In the genomic region with DNA sequence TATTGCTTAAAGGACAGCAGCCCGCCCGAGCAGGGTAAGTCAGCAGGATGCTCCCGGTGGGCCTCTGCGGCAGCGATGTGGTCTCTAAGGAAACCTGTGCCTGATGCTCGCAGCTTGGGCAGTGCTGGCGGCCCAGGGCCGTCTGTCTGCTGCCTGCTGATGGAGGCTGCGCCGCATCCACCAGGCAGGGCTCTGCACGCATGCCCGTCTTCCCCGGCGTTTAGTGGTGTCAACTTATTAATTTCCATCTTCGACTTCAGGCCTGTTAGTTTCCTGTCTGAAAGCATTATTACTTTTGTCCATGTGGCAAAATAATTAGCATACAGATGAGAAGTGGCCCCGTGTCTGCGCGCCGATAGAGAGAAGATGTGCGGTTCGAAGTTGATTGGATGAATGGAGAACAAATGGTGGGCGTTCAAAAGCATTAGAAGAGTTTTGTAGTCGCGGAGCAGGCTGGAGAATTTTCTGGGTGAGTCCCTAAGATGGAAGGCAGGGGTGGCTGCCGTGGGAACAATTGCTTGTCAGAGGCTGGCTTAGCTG, we compare ENCODE assay signal across 11 mouse cellular contexts. TPM values are rescaled to one million over a fixed set of nuclear protein-coding genes. Genes with fewer than 3 reads are reported as not detected.
DNase-seq lines count a peak whose midpoint lies in the region; ATAC-seq and TF ChIP-seq lines count a peak whose summit lies in the region.
"Had no signal": no experiment of that assay in that cellular context is flagged by ENCODE, and none has a peak within 500 bp of the region (broad histone marks: within the 10 kb centered on the region; RNA-seq: fewer than 3 reads in every experiment).

No protein-coding gene starts in this region.

- no peaks in the 10 kb centered on the region for H3K4me1 ChIP-seq in intestine, embryonic 14.5 days (replicated peaks; ENCODE audit: control insufficient read depth, insufficient read depth, low read length)
- no peaks in the 10 kb centered on the region for H3K4me1 ChIP-seq in intestine, postnatal 0 days (replicated peaks; ENCODE audit: control insufficient read depth, insufficient read depth, low read length)
- peaks cover 17% of the 10 kb centered on the region for H3K4me1 ChIP-seq in olfactory bulb, adult 2 months (ENCODE audit: control insufficient read depth, insufficient read depth, low read length)

- no peak for DNase-seq in intestine, embryonic 14.5 days (ENCODE audit: low spot score)
- peak; percentile 63 for DNase-seq in embryo, embryonic 11 days
- DNase-seq in layer of hippocampus, adult 2 months (ENCODE audit: low spot score in 2 of 2), result peak; percentile 50 to 66
- no peak for DNase-seq in ovary, postnatal 14 days (ENCODE audit: low spot score)
- DNase-seq in heart, postnatal 25 days (ENCODE audit: low spot score), result no peak

- no peak overlapping the region for H3K27ac ChIP-seq in intestine, embryonic 14.5 days (ENCODE audit: low read depth)
- no peak overlapping the region for H3K27ac ChIP-seq in intestine, postnatal 0 days (ENCODE audit: low read depth, low read length)
- peak overlapping the region; percentile 99 for H3K27ac ChIP-seq in layer of hippocampus, adult 2 months
- H3K27ac ChIP-seq in olfactory bulb, adult 2 months (ENCODE audit: insufficient read depth, low read depth, low read length), result peak overlapping the region; percentile 99
- H3K27ac ChIP-seq: liver, embryonic 14.5 days had no signal

- peak overlapping the region; percentile 26; the same call in 1 of the 2 replicates for H3K4me2 ChIP-seq in intestine, embryonic 14.5 days (ENCODE audit: low read length)
- no peak overlapping the region for H3K4me2 ChIP-seq in intestine, postnatal 0 days (replicated peaks; ENCODE audit: low read depth)

- no peak for TF ChIP-seq CTCF in intestine, postnatal 0 days (IDR thresholded peaks at IDR 0.05; ENCODE audit: low read depth)
- no peak for TF ChIP-seq CTCF in layer of hippocampus, adult 2 months (conservative IDR thresholded peaks at IDR 0.05)
- no peak for TF ChIP-seq CTCF in olfactory bulb, adult 2 months (IDR thresholded peaks at IDR 0.05; ENCODE audit: insufficient read depth, low read depth, low read length)

- ATAC-seq in intestine, embryonic 14.5 days (replicated peaks; ENCODE audit: low FRiP score, low TSS enrichment, low read depth), result no peak
- ATAC-seq in intestine, postnatal 0 days, result no peak
- ATAC-seq in megakaryocyte, adult 5-6 weeks (ENCODE audit: poor library complexity, severe bottlenecking), result no peak

- 2% methylated on average over 25 of the region's 25 CpGs for WGBS in intestine, embryonic 14.5 days
- 2% methylated on average over 25 of the region's 25 CpGs for WGBS in intestine, postnatal 0 days
- WGBS in olfactory bulb, adult 2 months, result under 1% methylated on average over 25 of the region's 25 CpGs

- peaks cover 45% of the 10 kb centered on the region for H3K27me3 ChIP-seq in intestine, embryonic 14.5 days (replicated peaks; ENCODE audit: control insufficient read depth, insufficient read depth, low read length)
- H3K27me3 ChIP-seq in intestine, postnatal 0 days (replicated peaks; ENCODE audit: control insufficient read depth, insufficient read depth, low read length), result peaks cover 8% of the 10 kb centered on the region
- H3K27me3 ChIP-seq: CH12.LX had no signal

- intact Hi-C loops in heart, postnatal 25 days (cut with DNase I), result no loop called here

- no peak overlapping the region for H3K9ac ChIP-seq in intestine, embryonic 14.5 days (ENCODE audit: low read length)
- H3K9ac ChIP-seq in intestine, postnatal 0 days (ENCODE audit: low read depth, low read length), result no peak overlapping the region
- H3K9ac ChIP-seq: liver, embryonic 14.5 days had no signal

- peak; percentile 34; the same call in 1 of the 2 replicates for TF ChIP-seq POLR2A in olfactory bulb, adult 2 months (IDR thresholded peaks at IDR 0.05; ENCODE audit: insufficient read depth, low read depth, low read length)

- H3K36me3 ChIP-seq in intestine, embryonic 14.5 days (ENCODE audit: control insufficient read depth, insufficient read depth, low read length), result no peaks in the 10 kb centered on the region
- H3K36me3 ChIP-seq in intestine, postnatal 0 days (ENCODE audit: control insufficient read depth, insufficient read depth), result no peaks in the 10 kb centered on the region

- H3K9me3 ChIP-seq in intestine, embryonic 14.5 days (ENCODE audit: control insufficient read depth, low read length), result no peaks in the 10 kb centered on the region
- no peaks in the 10 kb centered on the region for H3K9me3 ChIP-seq in intestine, postnatal 0 days (ENCODE audit: control insufficient read depth)

- peak overlapping the region; percentile 13; the same call in 1 of the 2 replicates for H3K4me3 ChIP-seq in intestine, embryonic 14.5 days (ENCODE audit: low read depth, low read length)
- no peak overlapping the region for H3K4me3 ChIP-seq in intestine, postnatal 0 days (ENCODE audit: low read depth, low read length)
- H3K4me3 ChIP-seq in layer of hippocampus, adult 2 months, result peak overlapping the region; percentile 66
- peak overlapping the region; percentile 95 for H3K4me3 ChIP-seq in olfactory bulb, adult 2 months (ENCODE audit: insufficient read depth, low read depth, low read length)
- H3K4me3 ChIP-seq: erythroblast, embryonic 14.5 days had no signal

RNA-seq across cellular contexts. Expression of a gene that starts 6.6 kb away (rescaled TPM):
- polyA plus RNA-seq in intestine, embryonic 14.5 days (2014; fragmentation: Nextera tagmentation; extraction: Ambion mirVana), result 3.7 and 3.8 TPM in 2 replicates
- 1.2 and 1.8 TPM in 2 replicates for polyA plus RNA-seq in intestine, postnatal 0 days (2015; fragmentation: Nextera tagmentation; extraction: Ambion mirVana)
- 100 to 1,000 TPM; 228 to 229 TPM for total RNA-seq in layer of hippocampus, adult 2 months (2021)
- 369 TPM in 1 of 2 replicates, not detected in the other for polyA plus RNA-seq in olfactory bulb, adult 2 months (2012; ENCODE audit: insufficient read depth, insufficient read length, low replicate concordance, missing spikeins)
- total RNA-seq in megakaryocyte, adult 5-6 weeks (2015), result not detected in 2 replicates
- not detected in 2 replicates for total RNA-seq in megakaryocyte, adult 5-6 weeks (2017)
- not detected for total RNA-seq in heart, postnatal 25 days (2021)
- polyA plus RNA-seq: erythroblast, embryonic 14.5 days; liver, embryonic 14.5 days had no signal

Comparison
In these comparisons a context has a peak if more than half of its experiments do, and no peak if none do; other contexts are left out.
1. DNase-seq: peak in embryo, embryonic 11 days (single experiment) and layer of hippocampus, adult 2 months (2 of 2); none in intestine, embryonic 14.5 days (single experiment), ovary, postnatal 14 days (single experiment) and heart, postnatal 25 days (single experiment).
2. H3K27ac ChIP-seq: peak in layer of hippocampus, adult 2 months (single experiment) and olfactory bulb, adult 2 months (single experiment); none in intestine, embryonic 14.5 days (single experiment) and intestine, postnatal 0 days (single experiment).
3. RNA of a gene that starts 6.6 kb away (total RNA-seq): 228 to 229 TPM in layer of hippocampus, adult 2 months; not detected in heart, postnatal 25 days and not detected in megakaryocyte, adult 5-6 weeks; every median in the first group is over 100 times any median in the second.